Mouse (Mus musculus): ENCODE results near the gene Poglut1.

Poglut1 gene

GRCm38 (mm10) chr16:38549479-38550396 is at the start of gene Poglut1:
Gene Poglut1, minus strand, starts transcription at chr16:38550258.
- DNase-seq (ENCODE audit: extremely low read depth, insufficient read length, low spot score) = peak; percentile 80

- no peak for DNase-seq (ENCODE audit: extremely low read depth, insufficient read length, low spot score)
Measured at GRCm38 (mm10) chr16:38598986-38599680, 49.1 kb upstream of the Poglut1 start.

GRCm38 (mm10) chr16:38596651-38597050 is 46.6 kb upstream of the Poglut1 start:
- no peak for DNase-seq (ENCODE audit: extremely low read depth, insufficient read length, low spot score)

GRCm38 (mm10) chr16:38596099-38596498 is 46.0 kb upstream of the Poglut1 start:
- DNase-seq (ENCODE audit: extremely low read depth, insufficient read length, low spot score) = no peak

GRCm38 (mm10) chr16:38594435-38594834 is 44.4 kb upstream of the Poglut1 start:
- no peak for DNase-seq (ENCODE audit: extremely low read depth, insufficient read length, low spot score)

DNA sequence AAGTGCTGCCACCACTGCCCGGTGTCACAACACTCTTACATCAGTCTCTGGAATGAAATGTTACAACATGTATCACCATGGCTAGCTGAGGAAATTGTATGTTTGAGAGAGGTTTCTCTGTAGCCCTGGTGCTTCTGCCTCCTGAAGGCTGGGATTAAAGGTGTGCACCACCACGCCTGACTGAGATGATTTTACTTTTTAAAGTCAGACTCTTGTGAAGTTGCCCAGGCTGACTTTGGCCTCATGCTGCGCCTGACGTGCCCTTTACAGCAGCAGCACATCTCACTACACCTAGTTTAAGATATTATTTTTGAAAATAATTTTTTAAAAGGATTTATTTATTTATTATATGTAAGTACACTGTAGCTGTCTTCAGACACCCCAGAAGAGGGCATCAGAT is 42.9 kb upstream of the Poglut1 start:
- DNase-seq (ENCODE audit: extremely low read depth, insufficient read length, low spot score) = no peak

- DNase-seq (ENCODE audit: extremely low read depth, insufficient read length, low spot score) = no peak
Measured at GRCm38 (mm10) chr16:38592026-38592678, 42.1 kb upstream of the Poglut1 start.

DNA sequence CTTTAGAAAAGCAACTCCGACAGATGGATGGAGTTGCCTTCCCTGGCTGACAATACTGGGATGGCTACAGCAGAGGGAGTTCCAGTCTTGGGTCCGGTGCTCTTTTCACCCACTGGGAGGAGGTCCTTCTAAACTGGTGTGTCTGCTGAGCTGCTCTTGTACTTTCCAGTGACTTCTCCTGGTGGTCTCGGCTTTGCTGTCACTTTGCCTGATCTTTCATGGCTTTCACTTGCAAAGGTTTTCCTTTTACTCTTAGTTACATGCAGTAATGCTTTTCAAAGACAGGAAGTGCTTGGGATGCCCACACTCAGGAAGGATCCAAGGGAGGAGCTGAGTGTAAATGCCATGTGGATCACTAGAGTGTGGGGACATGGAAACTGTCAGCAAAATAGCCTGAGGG is 41.4 kb upstream of the Poglut1 start:
- no peak for DNase-seq (ENCODE audit: extremely low read depth, insufficient read length, low spot score)

GRCm38 (mm10) chr16:38587572-38587971 is 37.5 kb upstream of the Poglut1 start:
- DNase-seq (ENCODE audit: extremely low read depth, insufficient read length, low spot score) = no peak

- no peak for DNase-seq (ENCODE audit: extremely low read depth, insufficient read length, low spot score)
Measured at GRCm38 (mm10) chr16:38587163-38587562, 37.1 kb upstream of the Poglut1 start.

DNA sequence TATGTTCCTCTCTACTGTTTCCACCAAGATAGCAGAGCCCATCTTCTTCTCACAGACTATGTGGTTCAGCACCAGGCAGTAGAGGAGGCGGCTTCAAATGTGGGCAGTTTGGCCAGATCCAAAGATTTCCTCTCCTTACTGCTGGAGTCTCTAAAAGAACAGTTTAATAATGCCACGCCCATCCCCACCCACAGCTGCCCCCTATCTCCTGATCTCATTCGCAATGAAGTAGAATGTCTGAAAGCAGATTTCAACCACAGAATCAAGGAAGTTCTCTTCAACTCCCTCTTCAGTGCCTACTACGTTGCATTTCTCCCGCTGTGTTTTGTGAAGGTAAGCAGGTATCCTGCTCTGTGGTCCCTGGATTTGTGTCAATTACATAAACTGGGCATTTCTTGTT is 35.1 kb upstream of the Poglut1 start:
- no peak for DNase-seq (ENCODE audit: extremely low read depth, insufficient read length, low spot score)

- no peak for DNase-seq (ENCODE audit: extremely low read depth, insufficient read length, low spot score)
Measured at GRCm38 (mm10) chr16:38584761-38585160, 34.7 kb upstream of the Poglut1 start.

DNA sequence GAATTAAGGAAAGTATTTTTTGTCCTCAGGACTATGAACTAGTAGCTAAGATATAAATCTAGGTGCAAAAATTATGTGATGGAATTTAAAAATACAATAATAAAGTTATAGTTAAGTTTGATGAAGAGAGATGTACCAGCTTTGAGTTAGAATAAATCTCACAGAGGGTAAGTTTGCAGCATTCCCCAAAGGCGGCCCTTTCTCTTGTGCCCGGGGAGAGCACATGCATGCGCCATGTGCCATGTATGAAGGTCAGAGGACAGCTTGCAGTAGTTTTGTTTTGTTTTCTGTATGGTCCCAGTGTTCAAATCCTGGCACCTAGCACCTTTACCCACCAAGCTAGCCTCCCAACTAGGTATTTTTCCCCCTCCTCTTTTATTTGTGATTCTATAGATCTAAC is 21.4 kb upstream of the Poglut1 start:
- DNase-seq (ENCODE audit: extremely low read depth, insufficient read length, low spot score) = no peak

GRCm38 (mm10) chr16:38568192-38568591 is 18.1 kb upstream of the Poglut1 start:
- DNase-seq (ENCODE audit: extremely low read depth, insufficient read length, low spot score) = no peak

GRCm38 (mm10) chr16:38563516-38563915 is 13.5 kb upstream of the Poglut1 start:
- no peak for DNase-seq (ENCODE audit: extremely low read depth, insufficient read length, low spot score)

GRCm38 (mm10) chr16:38562968-38563327 is 12.9 kb upstream of the Poglut1 start:
- no peak for DNase-seq (ENCODE audit: extremely low read depth, insufficient read length, low spot score)

DNA sequence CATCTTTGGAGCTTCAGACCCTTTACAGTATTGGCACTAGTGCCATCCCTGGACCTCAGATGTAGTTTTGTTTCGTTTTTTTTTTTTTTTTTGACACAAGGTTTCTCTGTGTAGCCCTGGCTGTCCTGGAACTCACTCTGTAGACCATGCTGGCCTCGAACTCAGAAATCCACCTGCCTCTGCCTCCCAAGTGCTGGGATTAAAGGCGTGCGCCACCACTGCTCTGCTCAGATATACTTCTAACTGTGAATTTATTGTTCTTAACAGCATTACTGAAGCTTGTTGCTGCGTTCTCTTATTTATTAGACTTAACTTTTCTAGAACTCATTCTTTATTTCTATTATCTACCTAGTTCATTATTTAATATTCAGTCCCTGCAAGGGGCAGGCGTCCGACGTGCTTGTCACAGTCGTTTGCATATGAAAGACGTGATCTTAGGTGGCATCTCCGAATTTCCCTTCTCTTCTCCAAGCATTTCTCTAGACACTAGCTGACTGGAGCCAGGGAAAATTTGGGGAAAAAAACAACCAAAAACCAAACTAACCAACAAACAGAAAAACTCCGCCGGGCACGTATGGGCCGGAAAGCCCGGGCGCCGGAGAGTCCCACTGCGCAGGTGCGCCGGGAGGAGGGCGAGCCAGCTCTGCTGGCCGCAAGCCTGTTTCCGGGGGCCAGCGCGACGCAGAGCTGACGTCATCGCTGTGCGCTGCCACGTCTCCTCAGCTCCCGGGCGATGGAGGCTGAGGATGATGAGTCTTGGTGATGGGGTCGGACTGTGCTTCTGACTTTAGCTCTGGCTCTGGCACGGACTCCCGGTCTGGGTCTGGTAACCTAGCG is 12.3 kb upstream of the Poglut1 start:
- peak; percentile 91 for DNase-seq (ENCODE audit: extremely low read depth, insufficient read length, low spot score)

GRCm38 (mm10) chr16:38558221-38558748 is 8.2 kb upstream of the Poglut1 start, which contains the start of gene Tmem39a:
Gene Tmem39a, plus strand, starts transcription at chr16:38558698.
- DNase-seq (ENCODE audit: extremely low read depth, insufficient read length, low spot score) = no peak

- DNase-seq (ENCODE audit: extremely low read depth, insufficient read length, low spot score) = no peak
Measured at GRCm38 (mm10) chr16:38555988-38556387, 5.9 kb upstream of the Poglut1 start.

- no peak for DNase-seq (ENCODE audit: extremely low read depth, insufficient read length, low spot score)
Measured at GRCm38 (mm10) chr16:38548000-38548399, 2.1 kb downstream of the Poglut1 start.
